10 mouse cellular contexts compared by ENCODE assay signal in the genomic region with DNA sequence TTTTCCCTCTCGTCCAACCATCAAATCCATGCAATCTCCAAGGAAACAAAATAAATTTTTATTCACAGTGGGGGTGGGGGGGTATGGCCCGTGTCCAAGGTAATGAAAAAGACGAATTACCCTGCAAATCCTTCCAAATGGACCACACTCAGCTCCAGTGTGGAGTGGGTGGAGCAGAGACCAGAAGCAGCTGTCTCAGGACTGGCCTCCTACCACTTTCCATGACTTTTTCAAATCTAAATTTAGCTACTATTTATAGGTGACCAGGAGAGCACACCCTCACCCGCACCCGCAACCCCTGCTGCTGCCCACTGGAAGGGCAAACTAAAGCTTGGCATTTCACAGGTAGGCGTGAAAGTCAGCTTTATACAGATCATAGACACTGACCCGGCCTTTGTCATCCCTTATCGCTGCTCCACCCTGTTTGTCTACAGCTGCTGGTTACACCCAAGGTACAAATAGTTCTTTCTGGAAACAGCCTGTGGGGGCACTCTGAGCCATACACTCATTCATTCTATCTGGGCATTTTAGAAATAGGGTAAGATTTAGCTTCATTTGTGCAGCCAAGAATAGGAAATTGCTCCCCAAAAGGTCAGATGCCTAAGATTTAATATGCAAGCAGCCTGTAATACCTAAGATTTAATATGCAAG.
DNase-seq lines count a peak whose midpoint lies in the region; ATAC-seq lines count a peak whose summit lies in the region.
"Had no signal": no experiment of that assay in that cellular context is flagged by ENCODE, and none has a peak within 500 bp of the region (broad histone marks: within the 10 kb centered on the region; RNA-seq: fewer than 3 reads in every experiment).

No protein-coding gene starts in this region.

- whole genome bisulfite sequencing in lung, embryonic 16.5 days, result 43% methylated on average over 8 of the region's 8 CpGs
- WGBS in intestine, embryonic 15.5 days, result 57% methylated on average over 8 of the region's 8 CpGs

- no peak overlapping the region for H3K4me3 ChIP-seq in lung, embryonic 16.5 days (ENCODE audit: low read length)
- no peak overlapping the region for H3K4me3 ChIP-seq in intestine, embryonic 15.5 days (replicated peaks)
- H3K4me3 ChIP-seq: midbrain, embryonic 13.5 days had no signal

- no peak for DNase-seq in lung, postnatal 14 days
- DNase-seq in gastrocnemius, postnatal 4 days (ENCODE audit: low spot score in 2 of 2), result peak; percentile 38 to 53
- peak; percentile 67 for DNase-seq in skeletal muscle tissue, adult 2 months (ENCODE audit: low read depth, low spot score)
- no peak for DNase-seq in ovary, postnatal 36 days (ENCODE audit: low spot score)
- no peak for DNase-seq in Muller cell, postnatal 12 days (ENCODE audit: inconsistent ontology term)
- DNase-seq: cerebellum, adult 11-12 months had no signal

- no peak overlapping the region for H3K27ac ChIP-seq in lung, embryonic 16.5 days (ENCODE audit: low read length)
- H3K27ac ChIP-seq in intestine, embryonic 15.5 days, result 0 out of 2 replicates have a peak overlapping the region, but pooled peaks have one; percentile 36
- H3K27ac ChIP-seq: midbrain, embryonic 13.5 days had no signal

- peaks cover 7% of the 10 kb centered on the region for H3K4me1 ChIP-seq in lung, embryonic 16.5 days (replicated peaks; ENCODE audit: control insufficient read depth, insufficient read depth, low read length)
- 0 out of 2 replicates have a peak, but pooled peaks cover 3% of the 10 kb centered on the region for H3K4me1 ChIP-seq in intestine, embryonic 15.5 days (replicated peaks)
- H3K4me1 ChIP-seq: midbrain, embryonic 13.5 days had no signal

- ATAC-seq in lung, embryonic 16.5 days (ENCODE audit: low read depth), result peak; percentile 61; the same call in 1 of the 2 replicates
- peak; percentile 43 for ATAC-seq in intestine, embryonic 15.5 days
- ATAC-seq: forebrain, embryonic 14.5 days; midbrain, embryonic 13.5 days had no signal

- H3K36me3 ChIP-seq in lung, embryonic 16.5 days (ENCODE audit: control insufficient read depth, insufficient read depth, low read length), result no peaks in the 10 kb centered on the region
- no peaks in the 10 kb centered on the region for H3K36me3 ChIP-seq in intestine, embryonic 15.5 days
- H3K36me3 ChIP-seq: midbrain, embryonic 13.5 days had no signal

- H3K9ac ChIP-seq in lung, embryonic 16.5 days (ENCODE audit: low read length), result no peak overlapping the region
- no peak overlapping the region for H3K9ac ChIP-seq in intestine, embryonic 15.5 days
- H3K9ac ChIP-seq: midbrain, embryonic 13.5 days had no signal

- H3K27me3 ChIP-seq in lung, embryonic 16.5 days (ENCODE audit: control insufficient read depth, insufficient read depth, low read depth, low read length), result no peaks in the 10 kb centered on the region
- H3K27me3 ChIP-seq in intestine, embryonic 15.5 days (replicated peaks), result no peaks in the 10 kb centered on the region
- H3K27me3 ChIP-seq: midbrain, embryonic 13.5 days had no signal

- no peak overlapping the region for H3K4me2 ChIP-seq in lung, embryonic 16.5 days (ENCODE audit: low read depth, low read length)
- no peak overlapping the region for H3K4me2 ChIP-seq in intestine, embryonic 15.5 days (replicated peaks)
- H3K4me2 ChIP-seq: midbrain, embryonic 13.5 days had no signal

- H3K9me3 ChIP-seq in lung, embryonic 16.5 days (ENCODE audit: control insufficient read depth, low read length), result no peaks in the 10 kb centered on the region
- H3K9me3 ChIP-seq in intestine, embryonic 15.5 days, result no peaks in the 10 kb centered on the region
- H3K9me3 ChIP-seq: midbrain, embryonic 13.5 days had no signal

Comparison
In these comparisons a context has a peak if more than half of its experiments do, and no peak if none do; other contexts are left out.
1. DNase-seq: peak in gastrocnemius, postnatal 4 days (2 of 2) and skeletal muscle tissue, adult 2 months (single experiment); none in lung, postnatal 14 days (single experiment), ovary, postnatal 36 days (single experiment) and Muller cell, postnatal 12 days (single experiment).